Comparison of ENCODE assay signal across 11 mouse cellular contexts in genomic region chr10:12467544-12467943, GRCm38 (mm10).
A peak's percentile ranks its signal among the peaks of the same experiment; 100 is the strongest.
DNase-seq lines count a peak whose midpoint lies in the region; ATAC-seq lines count a peak whose summit lies in the region.
"Had no signal": no experiment of that assay in that cellular context is flagged by ENCODE, and none has a peak within 500 bp of the region (broad histone marks: within the 10 kb centered on the region; RNA-seq: fewer than 3 reads in every experiment).

No protein-coding gene starts in this region.

- H3K4me1 ChIP-seq in neural tube, embryonic 13.5 days (replicated peaks) = peaks cover 5% of the 10 kb centered on the region; the same call in 1 of the 2 replicates

- no peak overlapping the region for H3K4me2 ChIP-seq in neural tube, embryonic 13.5 days
- H3K4me2 ChIP-seq: liver, embryonic 11.5 days had no signal

- H3K9me3 ChIP-seq in neural tube, embryonic 13.5 days = no peaks in the 10 kb centered on the region

- no peak overlapping the region for H3K9ac ChIP-seq in neural tube, embryonic 13.5 days

- H3K36me3 ChIP-seq in neural tube, embryonic 13.5 days = no peaks in the 10 kb centered on the region

- no peak overlapping the region for H3K27ac ChIP-seq in neural tube, embryonic 13.5 days (replicated peaks)

- DNase-seq in heart, adult 18-20 months = peak; percentile 18 to 27
- DNase-seq in heart, postnatal 36 days = no peak
- no peak for DNase-seq in neural tube, embryonic 10.5 days (ENCODE audit: extremely low spot score, low spot score)
- peak; percentile 7 for DNase-seq in fibroblast of lung, adult 2 months (ENCODE audit: low read depth)
- peak; percentile 29 for DNase-seq in mesoderm, embryonic 11.5 days (ENCODE audit: low read depth, low spot score)
- no peak for DNase-seq in adrenal gland, adult 2 months
- no peak for DNase-seq in frontal cortex, adult 2 months (ENCODE audit: extremely low spot score in 1 of 2, low spot score in 1 of 2)
- DNase-seq: spleen, adult 18-20 months; thymus, postnatal 25 days had no signal

- ATAC-seq in neural tube, embryonic 13.5 days (ENCODE audit: low read depth) = peak; percentile 76; the same call in 1 of the 2 replicates

- H3K27me3 ChIP-seq in neural tube, embryonic 13.5 days = no peaks in the 10 kb centered on the region

- WGBS in neural tube, embryonic 13.5 days = 26% methylated on average over 2 of the region's 2 CpGs

- H3K4me3 ChIP-seq in neural tube, embryonic 13.5 days = no peak overlapping the region

- intact Hi-C loops in heart, postnatal 36 days (cut with DNase I) = no loop called here

Comparison
In these comparisons a context has a peak if more than half of its experiments do, and no peak if none do; other contexts are left out.
1. DNase-seq: peak in heart, adult 18-20 months (2 of 2), fibroblast of lung, adult 2 months (single experiment) and mesoderm, embryonic 11.5 days (single experiment); none in heart, postnatal 36 days (0 of 2), neural tube, embryonic 10.5 days (single experiment), adrenal gland, adult 2 months (single experiment) and frontal cortex, adult 2 months (0 of 2).